Mouse (Mus musculus): ENCODE results near the gene Cx3cr1. TPM values are rescaled to one million over a fixed set of nuclear protein-coding genes. Genes with fewer than 3 reads are reported as not detected.

Gene Cx3cr1
- polyA plus RNA-seq, 1 experiment from 2014 or later, result 7.0 TPM

GRCm38 (mm10) chr9:119993092-119993844 lies 76.4 kb downstream of the Cx3cr1 start:
- ATAC-seq (replicated peaks; ENCODE audit: low FRiP score) (no peak), DNase-seq (ENCODE audit: low spot score) (no peak)
- Histone ChIP-seq H3K4me1 (replicated peaks; ENCODE audit: control insufficient read depth, insufficient read depth, low read length) (peaks cover 4% of the 10 kb centered on the region; the same call in 1 of the 2 replicates), H3K9ac (ENCODE audit: low read depth, low read length) (no peak overlapping the region), H3K9me3 (ENCODE audit: control insufficient read depth, low read length) (no peaks in the 10 kb centered on the region), H3K36me3 (ENCODE audit: control insufficient read depth, insufficient read depth, low read length) (no peaks in the 10 kb centered on the region), H3K4me3 (ENCODE audit: low read depth, low read length) (no peak overlapping the region), H3K4me2 (no peak overlapping the region), H3K27ac (ENCODE audit: low read depth, low read length) (no peak overlapping the region), H3K27me3 (replicated peaks; ENCODE audit: control insufficient read depth, insufficient read depth, low read length) (no peaks in the 10 kb centered on the region)
- WGBS, result 47% methylated on average over 10 of the region's 10 CpGs

GRCm38 (mm10) chr9:119991310-119991709 lies 78.4 kb downstream of the Cx3cr1 start:
- Histone ChIP-seq H3K27me3 (replicated peaks; ENCODE audit: control insufficient read depth, insufficient read depth, low read length) (no peaks in the 10 kb centered on the region), H3K4me2 (no peak overlapping the region), H3K4me3 (ENCODE audit: low read depth, low read length) (no peak overlapping the region), H3K36me3 (ENCODE audit: control insufficient read depth, insufficient read depth, low read length) (no peaks in the 10 kb centered on the region), H3K27ac (ENCODE audit: low read depth, low read length) (no peak overlapping the region), H3K9ac (ENCODE audit: low read depth, low read length) (no peak overlapping the region), H3K9me3 (ENCODE audit: control insufficient read depth, low read length) (no peaks in the 10 kb centered on the region), H3K4me1 (replicated peaks; ENCODE audit: control insufficient read depth, insufficient read depth, low read length) (peaks cover 4% of the 10 kb centered on the region; the same call in 1 of the 2 replicates)
- WGBS, result 48% methylated on average over 5 of the region's 5 CpGs
- DNase-seq (ENCODE audit: low spot score) (no peak), ATAC-seq (replicated peaks; ENCODE audit: low FRiP score) (no peak)

- no peaks in the 10 kb centered on the region for H3K27me3 ChIP-seq (replicated peaks; ENCODE audit: control insufficient read depth, insufficient read depth, low read length)
- no peaks in the 10 kb centered on the region for H3K36me3 ChIP-seq (ENCODE audit: control insufficient read depth, insufficient read depth, low read length)
- DNase-seq (ENCODE audit: low spot score) (no peak), ATAC-seq (replicated peaks; ENCODE audit: low FRiP score) (no peak)
- peaks cover 18% of the 10 kb centered on the region for H3K4me1 ChIP-seq (replicated peaks; ENCODE audit: control insufficient read depth, insufficient read depth, low read length)
- no peaks in the 10 kb centered on the region for H3K9me3 ChIP-seq (ENCODE audit: control insufficient read depth, low read length)
- no peak overlapping the region for H3K27ac ChIP-seq (ENCODE audit: low read depth, low read length)
- 51% methylated on average over 7 of the region's 7 CpGs for WGBS
- H3K4me3 ChIP-seq (ENCODE audit: low read depth, low read length), result no peak overlapping the region
- H3K9ac ChIP-seq (ENCODE audit: low read depth, low read length), result no peak overlapping the region
- no peak overlapping the region for H3K4me2 ChIP-seq
Measured at GRCm38 (mm10) chr9:119988304-119988703, 81.4 kb downstream of the Cx3cr1 start.

- 73% methylated on average over 10 of the region's 10 CpGs for WGBS
- no peaks in the 10 kb centered on the region for H3K9me3 ChIP-seq (ENCODE audit: control insufficient read depth, low read length)
- DNase-seq (ENCODE audit: low spot score) (no peak), ATAC-seq (replicated peaks; ENCODE audit: low FRiP score) (no peak)
- H3K36me3 ChIP-seq (ENCODE audit: control insufficient read depth, insufficient read depth, low read length), result no peaks in the 10 kb centered on the region
- H3K4me2 ChIP-seq, result no peak overlapping the region
- H3K4me3 ChIP-seq (ENCODE audit: low read depth, low read length), result no peak overlapping the region
- H3K27me3 ChIP-seq (replicated peaks; ENCODE audit: control insufficient read depth, insufficient read depth, low read length), result no peaks in the 10 kb centered on the region
- H3K9ac ChIP-seq (ENCODE audit: low read depth, low read length), result no peak overlapping the region
- peaks cover 32% of the 10 kb centered on the region for H3K4me1 ChIP-seq (replicated peaks; ENCODE audit: control insufficient read depth, insufficient read depth, low read length)
- H3K27ac ChIP-seq (ENCODE audit: low read depth, low read length), result no peak overlapping the region
Measured at GRCm38 (mm10) chr9:119985881-119986574, 83.7 kb downstream of the Cx3cr1 start.

GRCm38 (mm10) chr9:119984536-119985011 lies 85.1 kb downstream of the Cx3cr1 start, which contains the start of gene Csrnp1:
Gene Csrnp1 (minus strand): TSS chr9:119984658.
- peak within 1 kb of the TSS; percentile 77 for H3K4me3 ChIP-seq (ENCODE audit: low read depth, low read length)
- H3K36me3 ChIP-seq (ENCODE audit: control insufficient read depth, insufficient read depth, low read length), result no peaks in the 10 kb centered on the region
- whole genome bisulfite sequencing, result 16% methylated on average over 14 of the region's 14 CpGs
- DNase-seq (ENCODE audit: low spot score) (peak; percentile 50), ATAC-seq (replicated peaks; ENCODE audit: low FRiP score) (no peak)
- peak within 1 kb of the TSS; percentile 99 for H3K4me2 ChIP-seq
- peaks cover 46% of the 10 kb centered on the region for H3K4me1 ChIP-seq (replicated peaks; ENCODE audit: control insufficient read depth, insufficient read depth, low read length)
- peak within 1 kb of the TSS; percentile 70 for H3K9ac ChIP-seq (ENCODE audit: low read depth, low read length)
- H3K27ac ChIP-seq (ENCODE audit: low read depth, low read length), result peak within 1 kb of the TSS; percentile 32; the same call in 1 of the 2 replicates
- H3K9me3 ChIP-seq (ENCODE audit: control insufficient read depth, low read length), result no peaks in the 10 kb centered on the region
- H3K27me3 ChIP-seq (replicated peaks; ENCODE audit: control insufficient read depth, insufficient read depth, low read length), result no peaks in the 10 kb centered on the region

- no peaks in the 10 kb centered on the region for H3K9me3 ChIP-seq (ENCODE audit: control insufficient read depth, low read length)
- peak overlapping the region; percentile 99 for H3K4me2 ChIP-seq
- peak overlapping the region; percentile 77 for H3K4me3 ChIP-seq (ENCODE audit: low read depth, low read length)
- no peaks in the 10 kb centered on the region for H3K36me3 ChIP-seq (ENCODE audit: control insufficient read depth, insufficient read depth, low read length)
- no peaks in the 10 kb centered on the region for H3K27me3 ChIP-seq (replicated peaks; ENCODE audit: control insufficient read depth, insufficient read depth, low read length)
- H3K9ac ChIP-seq (ENCODE audit: low read depth, low read length), result peak overlapping the region; percentile 70
- peak; percentile 83 for ATAC-seq (replicated peaks; ENCODE audit: low FRiP score)
- WGBS, result 1% methylated on average over 74 of the region's 79 CpGs
- H3K4me1 ChIP-seq (replicated peaks; ENCODE audit: control insufficient read depth, insufficient read depth, low read length), result peaks cover 51% of the 10 kb centered on the region
- DNase-seq (ENCODE audit: low spot score), result peak; percentile 84
- peak overlapping the region; percentile 32; the same call in 1 of the 2 replicates for H3K27ac ChIP-seq (ENCODE audit: low read depth, low read length)
Measured at GRCm38 (mm10) chr9:119983585-119984535, 85.8 kb downstream of the Cx3cr1 start.

- DNase-seq (ENCODE audit: low spot score), result peak; percentile 62
Measured at GRCm38 (mm10) chr9:119982956-119983551, 86.6 kb downstream of the Cx3cr1 start.

More at GRCm38 (mm10) chr9:119982956-119983551, 86.6 kb downstream of the Cx3cr1 start:
- WGBS, result under 1% methylated on average over 48 of the region's 48 CpGs
- H3K9ac ChIP-seq (ENCODE audit: low read depth, low read length), result peak overlapping the region; percentile 70
- H3K4me2 ChIP-seq, result peak overlapping the region; percentile 99
- H3K27ac ChIP-seq (ENCODE audit: low read depth, low read length), result peak overlapping the region; percentile 32
- ATAC-seq (replicated peaks; ENCODE audit: low FRiP score), result no peak
- H3K36me3 ChIP-seq (ENCODE audit: control insufficient read depth, insufficient read depth, low read length), result no peaks in the 10 kb centered on the region
- peaks cover 59% of the 10 kb centered on the region for H3K4me1 ChIP-seq (replicated peaks; ENCODE audit: control insufficient read depth, insufficient read depth, low read length)
- no peaks in the 10 kb centered on the region for H3K9me3 ChIP-seq (ENCODE audit: control insufficient read depth, low read length)
- H3K27me3 ChIP-seq (replicated peaks; ENCODE audit: control insufficient read depth, insufficient read depth, low read length), result no peaks in the 10 kb centered on the region
- peak overlapping the region; percentile 77 for H3K4me3 ChIP-seq (ENCODE audit: low read depth, low read length)
